Mouse (Mus musculus) adrenal gland, postnatal 25 days (tissue): ENCODE measurements at regions not wholly inside any gene's neighbourhood (a gene's known extent, or its start where the extent isn't known, plus 50 kb on each side); places are given as distances from the start of the nearest gene placed in this dataset.
A peak's percentile ranks its signal among the peaks of the same experiment; 100 is the strongest.

Source experiments
- DNase-seq: peaks from one replicate; pipeline ENCODE4 v3.0.0; 2021; ENCODE audit warnings: mixed read lengths

- no peak for DNase-seq
Measured at GRCm38 (mm10) chr3:60698189-60698588, 225.6 kb downstream of the Mbnl1 start.

- DNase-seq = no peak
Measured at GRCm38 (mm10) chr3:60707139-60707538, 234.5 kb downstream of the Mbnl1 start.

GRCm38 (mm10) chr3:60712896-60713295 lies 240.3 kb downstream of the Mbnl1 start:
- DNase-seq = no peak

GRCm38 (mm10) chr3:60720322-60720721 lies 247.7 kb downstream of the Mbnl1 start:
- DNase-seq = no peak

GRCm38 (mm10) chr3:60731331-60731730 lies 258.7 kb downstream of the Mbnl1 start:
- DNase-seq = no peak

GRCm38 (mm10) chr3:60740543-60741294 lies 261.9 kb upstream of the P2ry1 start:
- DNase-seq = peak; percentile 2

- no peak for DNase-seq
Measured at GRCm38 (mm10) chr3:60741379-60741778, 261.2 kb upstream of the P2ry1 start.

GRCm38 (mm10) chr3:60742232-60742631 lies 260.4 kb upstream of the P2ry1 start:
- DNase-seq = no peak

- DNase-seq = no peak
Measured at GRCm38 (mm10) chr3:60745075-60745474, 257.5 kb upstream of the P2ry1 start.

- DNase-seq = no peak
Measured at GRCm38 (mm10) chr3:60758568-60758967, 244.0 kb upstream of the P2ry1 start.

GRCm38 (mm10) chr3:60759046-60759445 lies 243.5 kb upstream of the P2ry1 start:
- no peak for DNase-seq

- DNase-seq = peak; percentile 39
Measured at GRCm38 (mm10) chr3:60762874-60763273, 239.7 kb upstream of the P2ry1 start.

GRCm38 (mm10) chr3:60765079-60765478 lies 237.5 kb upstream of the P2ry1 start:
- no peak for DNase-seq

GRCm38 (mm10) chr3:60768996-60769395 lies 233.6 kb upstream of the P2ry1 start:
- DNase-seq = no peak

- DNase-seq = no peak
Measured at GRCm38 (mm10) chr3:60771866-60772265, 230.7 kb upstream of the P2ry1 start.

- no peak for DNase-seq
Measured at GRCm38 (mm10) chr3:60773383-60773782, 229.2 kb upstream of the P2ry1 start.

- no peak for DNase-seq
Measured at GRCm38 (mm10) chr3:60785137-60785875, 217.3 kb upstream of the P2ry1 start.

- no peak for DNase-seq
Measured at GRCm38 (mm10) chr3:60787989-60788388, 214.6 kb upstream of the P2ry1 start.

GRCm38 (mm10) chr3:60789441-60789840 lies 213.2 kb upstream of the P2ry1 start:
- no peak for DNase-seq

- no peak for DNase-seq
Measured at GRCm38 (mm10) chr3:60792166-60792565, 210.4 kb upstream of the P2ry1 start.

- DNase-seq = no peak
Measured at GRCm38 (mm10) chr3:60796207-60796606, 206.4 kb upstream of the P2ry1 start.

GRCm38 (mm10) chr3:60797808-60798207 lies 204.8 kb upstream of the P2ry1 start:
- no peak for DNase-seq

- no peak for DNase-seq
Measured at GRCm38 (mm10) chr3:60798461-60798860, 204.1 kb upstream of the P2ry1 start.

GRCm38 (mm10) chr3:60798862-60799261 lies 203.7 kb upstream of the P2ry1 start:
- no peak for DNase-seq
